Mouse (Mus musculus) cerebellum, postnatal 36 days (tissue): ENCODE measurements around the gene Smim20.

Source experiments
- DNase-seq, 2 experiments: peaks; one replicate each; pipeline ENCODE4 v3.0.0; 2021 to 2022; ENCODE audit warnings: mixed read lengths in 2 of 2

Gene Smim20

GRCm38 (mm10) chr5:53266931-53267853 is at the start of gene Smim20:
Smim20 (plus strand) TSS chr5:53267083.
- DNase-seq: peak; percentile 74 to 84

GRCm38 (mm10) chr5:53225434-53225833 is 41.4 kb upstream of the Smim20 start:
- DNase-seq: no peak

GRCm38 (mm10) chr5:53230560-53230959 is 36.3 kb upstream of the Smim20 start:
- no peak for DNase-seq

- DNase-seq: no peak
Measured at GRCm38 (mm10) chr5:53235551-53235950, 31.3 kb upstream of the Smim20 start.

GRCm38 (mm10) chr5:53236136-53236535 is 30.7 kb upstream of the Smim20 start:
- DNase-seq: peak in 1 of 2 experiments; percentile 36

GRCm38 (mm10) chr5:53236749-53237148 is 30.1 kb upstream of the Smim20 start:
- DNase-seq: peak in 1 of 2 experiments; percentile 21

- DNase-seq: no peak
Measured at GRCm38 (mm10) chr5:53238761-53239160, 28.1 kb upstream of the Smim20 start.

GRCm38 (mm10) chr5:53239189-53239588 is 27.7 kb upstream of the Smim20 start:
- DNase-seq: no peak

- no peak for DNase-seq
Measured at GRCm38 (mm10) chr5:53239831-53240440, 26.9 kb upstream of the Smim20 start.

GRCm38 (mm10) chr5:53241109-53241508 is 25.8 kb upstream of the Smim20 start:
- no peak for DNase-seq

GRCm38 (mm10) chr5:53241963-53242362 is 24.9 kb upstream of the Smim20 start:
- DNase-seq: no peak

- DNase-seq: no peak
Measured at GRCm38 (mm10) chr5:53242865-53243499, 23.9 kb upstream of the Smim20 start.

GRCm38 (mm10) chr5:53243933-53244332 is 22.9 kb upstream of the Smim20 start:
- DNase-seq: no peak

GRCm38 (mm10) chr5:53248499-53248898 is 18.4 kb upstream of the Smim20 start:
- DNase-seq: no peak

GRCm38 (mm10) chr5:53249431-53250061 is 17.3 kb upstream of the Smim20 start:
- no peak for DNase-seq

- DNase-seq: no peak
Measured at GRCm38 (mm10) chr5:53254154-53254553, 12.7 kb upstream of the Smim20 start.

- no peak for DNase-seq
Measured at GRCm38 (mm10) chr5:53254821-53255220, 12.1 kb upstream of the Smim20 start.

- DNase-seq: peak; percentile 28 to 44
Measured at GRCm38 (mm10) chr5:53258038-53258786, 8.7 kb upstream of the Smim20 start.

GRCm38 (mm10) chr5:53259894-53260293 is 7.0 kb upstream of the Smim20 start:
- no peak for DNase-seq

GRCm38 (mm10) chr5:53261999-53262398 is 4.9 kb upstream of the Smim20 start:
- DNase-seq: no peak

GRCm38 (mm10) chr5:53264061-53264460 is 2.8 kb upstream of the Smim20 start:
- DNase-seq: no peak

- DNase-seq: no peak
Measured at GRCm38 (mm10) chr5:53265740-53266139, 1.1 kb upstream of the Smim20 start.
